Mouse (Mus musculus) bone marrow, adult 2 months (tissue): ENCODE measurements around the gene Synpo2.

Experiments used
- CTCF ChIP-seq: fragments of 200-500 bp; IDR thresholded peaks from 2 replicates; pipeline ENCODE4 v1.5.1; 2011; ENCODE audit warnings: low read length, control low read depth; ENCODE audit not compliant: control insufficient read depth, insufficient read depth
- POLR2A ChIP-seq: fragments of 200-500 bp; IDR thresholded peaks from 2 replicates; pipeline ENCODE4 v1.6.1; 2011; ENCODE audit warnings: low read depth, mild to moderate bottlenecking, control low read depth, low read length, borderline replicate concordance; ENCODE audit not compliant: control insufficient read depth

DNA sequence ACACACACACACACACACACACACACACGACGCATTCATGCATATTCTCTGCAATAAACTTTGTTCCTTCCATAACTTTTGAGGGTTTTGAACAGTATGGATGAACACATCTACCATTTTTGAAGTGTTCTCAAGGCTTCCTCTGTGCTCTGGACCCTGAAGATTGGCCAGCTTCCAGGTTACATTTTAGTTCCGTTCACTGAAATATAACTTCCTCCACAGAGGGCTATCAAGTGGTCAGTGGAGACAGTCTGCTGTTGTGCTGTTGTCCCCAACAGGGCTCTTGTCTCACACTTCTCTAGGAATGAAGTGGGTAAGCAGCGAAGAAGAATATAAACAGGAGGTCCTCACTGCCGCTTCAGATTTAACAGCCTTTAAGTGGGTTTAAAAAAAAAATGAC is 170.5 kb downstream of the Synpo2 start:
- TF ChIP-seq POLR2A (no peak), CTCF (no peak)
